Mouse (Mus musculus) Patski (cell line): ENCODE data around the gene Wnt3. TPM values are rescaled to one million over a fixed set of nuclear protein-coding genes. Genes with fewer than 3 reads are reported as not detected.
"Not testable (repeated sequence)": the region's sequence is repeated elsewhere in the genome, so short reads cannot be mapped to it uniquely, and the experiment has no call there.

Experiments
- ATAC-seq: fragments of 100-300 bp; one replicate; pipeline ENCODE4 v1.8.0; 2021
- CTCF ChIA-PET: fragments of 350-600 bp; sonication (Branson Sonifier 250); formaldehyde crosslinking; loops from one replicate; lab custom pipeline; 2022; ENCODE audit warnings: inconsistent platforms; lab: Charles Lee
- POLR2A ChIA-PET: fragments of 350-600 bp; sonication (Branson Sonifier 250); formaldehyde crosslinking; loops from one replicate; lab custom pipeline; 2022; ENCODE audit warnings: antibody characterized with exemption, inconsistent platforms; lab: Charles Lee
- DNase-seq: peaks from one replicate; pipeline ENCODE4 v3.0.0-alpha.2; 2011; ENCODE audit warnings: low read depth, low spot score
- H3K27me3 ChIP-seq: fragments of 371-371 bp; one replicate; pipeline ENCODE4 v1.5.1; 2021
- CTCF ChIP-seq: fragments of 100-300 bp; IDR thresholded peaks from one replicate; pipeline ENCODE4 v1.5.1; 2021
- in situ Hi-C: fragments of 300-500 bp; cut with MboI; formaldehyde crosslinking; loops from 3 replicates; pipeline ENCODE4 v1.11.1; 2018; ENCODE audit warnings: low pct_unique_long_range_greater_than_20kb, mixed read lengths
- polyA plus RNA-seq: library from polyadenylated mRNA; unstranded; gene quantifications from one replicate; pipeline ENCODE4 v1.2.3, GENCODE M21; 2021

Wnt3 gene
- polyA plus RNA-seq, 1 experiment from 2014 or later = not detected

DNA sequence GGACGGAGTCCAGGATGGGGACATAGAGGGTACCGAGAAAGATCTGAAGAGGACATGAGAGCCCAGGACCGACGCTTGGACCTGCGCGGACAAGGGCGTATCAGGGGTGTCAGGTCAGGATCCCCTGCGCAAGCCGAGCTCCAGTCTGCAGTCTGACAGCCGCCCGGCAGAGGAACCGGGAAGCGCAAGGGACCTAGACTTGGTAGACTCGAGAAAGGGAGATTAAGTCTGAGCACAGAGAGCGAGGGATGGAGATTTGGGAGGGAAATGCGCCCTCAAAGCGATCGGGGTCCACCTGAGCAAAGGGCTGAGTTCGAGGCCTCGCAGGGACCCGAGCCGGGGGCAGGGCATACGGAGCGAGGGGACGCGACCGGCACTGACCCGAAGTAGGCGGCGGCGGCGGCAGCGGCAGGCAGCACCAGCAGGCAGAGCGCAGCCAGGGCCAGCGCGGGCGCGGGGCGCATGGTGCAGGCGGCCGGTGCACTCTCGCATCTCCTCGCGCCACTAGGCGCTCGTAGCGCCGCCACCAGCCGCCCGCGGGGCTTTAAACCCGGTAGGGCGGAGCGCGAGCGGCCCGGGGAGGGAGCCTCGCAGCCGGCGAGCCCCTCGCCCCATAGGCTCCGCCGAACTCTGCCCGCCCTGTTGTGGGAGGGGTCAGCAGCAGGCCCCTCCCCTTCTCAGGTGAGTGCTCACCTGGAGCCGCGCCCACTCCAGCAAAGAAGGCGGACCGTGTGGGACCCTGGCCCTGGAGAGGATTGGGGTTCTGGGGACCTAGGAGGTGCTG, 24.5 kb upstream of the Wnt3 start, which contains the start of gene Wnt9b:
TSS of gene Wnt9b (minus strand) at position 516 of the 784 bp plus-strand sequence.
- POLR2A ChIA-PET = no interaction called here
- ATAC-seq (no peak), DNase-seq (no peak)
- TF ChIP-seq CTCF = no peak
- peaks cover 64% of the 10 kb centered on the region for H3K27me3 ChIP-seq
- CTCF ChIA-PET = no interaction called here
- in situ Hi-C loops = loop anchor here (5.0 to 25.0 kb wide), 2 partner anchors 72 to 438 kb away; partner anchors contain the start of gene Sppl2c

DNA sequence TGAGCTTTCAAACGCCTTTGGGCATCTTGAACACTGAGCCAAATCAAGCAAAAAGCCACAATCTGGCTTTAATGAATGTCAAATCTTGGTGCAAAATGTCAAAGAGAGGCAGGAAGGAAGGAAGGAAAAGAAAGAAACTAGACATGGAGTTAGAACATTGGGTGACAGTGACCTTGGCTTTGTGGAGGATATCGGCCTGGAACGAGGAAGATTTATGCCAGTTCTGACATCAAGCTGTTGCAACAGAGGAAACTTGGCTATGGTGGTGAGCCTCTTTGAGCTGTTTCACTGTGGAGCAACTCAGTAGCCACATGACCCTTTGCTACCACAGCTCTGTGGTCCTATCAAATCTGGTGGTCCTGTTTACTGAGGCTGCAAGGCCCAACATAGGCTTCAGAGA, 23.3 kb upstream of the Wnt3 start:
- no peak for TF ChIP-seq CTCF
- CTCF ChIA-PET = interaction anchor here (1.2 to 1.4 kb wide), 2 partner anchors 8 to 52 kb away, joined by 3 to 4 read pairs; partner anchors contain the start of gene Gosr2
- in situ Hi-C loops = loop anchor here (5.0 to 25.0 kb wide), 2 partner anchors 73 to 437 kb away; partner anchors contain the start of gene Sppl2c
- POLR2A ChIA-PET = no interaction called here
- peaks cover 66% of the 10 kb centered on the region for H3K27me3 ChIP-seq
- no peak for ATAC-seq
- DNase-seq = no peak

GRCm38 (mm10) chr11:103758054-103758453, 15.9 kb upstream of the Wnt3 start:
- ATAC-seq (no peak), DNase-seq (no peak)
- peaks cover 14% of the 10 kb centered on the region for H3K27me3 ChIP-seq
- in situ Hi-C loops = loop anchor here (25.0 kb wide), 1 partner anchor 429 kb away; the partner anchor contains the start of gene Sppl2c
- POLR2A ChIA-PET = interaction anchor here (0.9 kb wide), 1 partner anchor 60 kb away, joined by 3 read pairs; the partner anchor contains the start of gene Gosr2
- no peak for TF ChIP-seq CTCF
- CTCF ChIA-PET = interaction anchor here (1.0 to 3.0 kb wide), 8 partner anchors 8 to 168 kb away, joined by 3 to 14 read pairs (median 4); partner anchors contain the start of gene Lyzl6

- peak; percentile 95 for TF ChIP-seq CTCF
- DNase-seq = no peak
- H3K27me3 ChIP-seq = peaks cover 14% of the 10 kb centered on the region
- no peak for ATAC-seq
- POLR2A ChIA-PET = interaction anchor here (0.9 kb wide), 1 partner anchor 61 kb away, joined by 3 read pairs; the partner anchor contains the start of gene Gosr2
- in situ Hi-C loops = loop anchor here (25.0 kb wide), 1 partner anchor 429 kb away; the partner anchor contains the start of gene Sppl2c
- CTCF ChIA-PET = interaction anchor here (1.0 to 3.0 kb wide), 8 partner anchors 8 to 167 kb away, joined by 3 to 14 read pairs (median 4); partner anchors contain the start of gene Lyzl6
Observed at GRCm38 (mm10) chr11:103758706-103759105, 15.2 kb upstream of the Wnt3 start.

DNA sequence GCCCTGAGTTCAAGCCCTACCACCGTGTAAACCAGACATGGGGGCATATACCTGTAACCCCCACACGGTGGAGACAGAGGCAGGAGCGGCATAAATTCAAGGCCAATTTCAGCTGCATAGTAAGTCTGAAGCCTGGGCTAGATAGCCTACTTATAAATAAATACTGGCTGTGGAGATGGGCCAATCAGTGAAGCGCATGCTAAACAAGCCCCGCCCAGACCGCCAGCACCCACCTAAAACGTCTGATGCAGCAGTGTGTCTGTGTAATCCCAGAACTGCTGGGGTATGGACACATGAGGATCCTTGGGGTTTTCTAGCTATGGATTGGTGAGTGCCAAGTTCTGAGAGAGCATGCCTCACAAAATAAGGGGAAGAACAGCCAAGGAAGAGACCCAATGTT, 13.8 kb upstream of the Wnt3 start:
- TF ChIP-seq CTCF = no peak
- in situ Hi-C loops = loop anchor here (5.0 to 25.0 kb wide), 2 partner anchors 152 to 427 kb away; partner anchors contain the start of gene Sppl2c
- DNase-seq (no peak), ATAC-seq (no peak)
- POLR2A ChIA-PET = no interaction called here
- peaks cover 17% of the 10 kb centered on the region for H3K27me3 ChIP-seq
- CTCF ChIA-PET = interaction anchor here (2.0 to 3.0 kb wide), 2 partner anchors 84 to 120 kb away, joined by 9 to 14 read pairs; partner anchors contain the start of gene Lyzl6

- ChIA-PET POLR2A (interaction anchor here (0.6 kb wide), 1 partner anchor 121 kb away, joined by 3 read pairs; no protein-coding TSS in a partner anchor), CTCF (interaction anchor here (3.6 kb wide), 1 partner anchor 151 kb away, joined by 16 read pairs; no protein-coding TSS in a partner anchor)
- H3K27me3 ChIP-seq = peaks cover 11% of the 10 kb centered on the region
- in situ Hi-C loops = loop anchor here (5.0 to 25.0 kb wide), 2 partner anchors 151 to 426 kb away; partner anchors contain the start of gene Sppl2c
- peak; percentile 44 for TF ChIP-seq CTCF
- not testable (repeated sequence) for DNase-seq, ATAC-seq
Observed at GRCm38 (mm10) chr11:103760891-103761290, 13.1 kb upstream of the Wnt3 start.

DNA sequence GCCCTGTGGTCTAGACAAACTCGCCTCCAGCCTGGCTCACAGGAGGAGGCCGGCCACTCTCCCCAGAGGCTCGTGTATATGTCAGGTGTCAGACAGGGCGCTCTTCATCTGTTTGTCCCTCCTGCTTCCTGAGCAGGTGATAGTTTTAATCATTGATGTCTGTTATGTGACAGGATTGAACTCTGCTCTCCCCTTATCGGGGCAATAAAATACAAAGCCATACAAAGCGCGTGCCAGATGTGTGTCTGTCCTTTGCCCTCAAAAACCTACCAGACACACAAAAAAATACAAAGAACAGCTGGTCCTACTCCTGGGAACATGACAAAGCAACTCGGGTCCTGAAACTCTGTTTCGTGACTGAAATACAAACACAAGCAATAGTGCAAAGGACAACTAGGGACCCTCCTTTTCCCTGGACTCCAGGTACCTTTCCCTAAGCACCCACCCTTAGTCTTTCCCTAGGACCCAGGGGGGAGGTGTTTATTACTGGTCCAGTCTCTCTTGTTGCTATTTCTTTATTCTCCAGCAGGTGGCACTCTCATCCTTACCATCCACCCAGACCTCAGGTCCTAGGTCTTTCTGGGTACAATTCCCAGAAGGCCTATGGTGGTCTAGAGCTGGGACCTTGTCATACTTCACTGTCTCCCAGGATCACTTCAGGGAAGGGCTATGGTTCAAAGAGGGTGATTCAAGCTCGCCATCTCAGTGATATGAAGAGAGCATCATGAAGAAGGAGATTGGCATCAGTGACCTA, 10.4 kb upstream of the Wnt3 start:
- in situ Hi-C loops = loop anchor here (5.0 to 25.0 kb wide), 2 partner anchors 149 to 424 kb away; partner anchors contain the start of gene Sppl2c
- ATAC-seq (no peak), DNase-seq (no peak)
- H3K27me3 ChIP-seq = peaks cover 8% of the 10 kb centered on the region
- TF ChIP-seq CTCF = no peak
- ChIA-PET CTCF (interaction anchor here (0.9 to 3.6 kb wide), 6 partner anchors 74 to 148 kb away, joined by 3 to 16 read pairs (median 5); no protein-coding TSS in a partner anchor), POLR2A (interaction anchor here (0.9 to 1.3 kb wide), 2 partner anchors 147 to 148 kb away, joined by 3 read pairs; no protein-coding TSS in a partner anchor)

DNA sequence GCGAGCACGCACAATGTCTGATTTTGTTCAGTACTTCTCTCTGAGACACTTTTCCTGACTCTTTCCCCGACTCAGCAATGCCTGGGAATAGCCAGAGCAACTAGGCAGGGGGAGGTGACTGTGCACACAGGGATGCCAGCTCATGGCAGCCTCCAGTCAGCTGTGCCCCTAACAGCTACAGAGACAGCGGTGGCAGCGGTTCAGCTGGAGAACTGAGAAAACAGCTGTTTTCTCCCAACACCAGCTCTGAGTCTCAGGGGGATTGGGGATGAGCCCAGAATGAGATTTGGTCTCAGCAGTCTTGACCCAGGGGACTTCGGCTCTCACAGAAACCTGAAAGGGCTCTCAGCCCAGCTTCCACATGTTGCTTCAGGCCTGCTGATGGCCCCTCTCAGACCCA, 9.3 kb upstream of the Wnt3 start:
- in situ Hi-C loops = loop anchor here (5.0 to 25.0 kb wide), 2 partner anchors 148 to 423 kb away; partner anchors contain the start of gene Sppl2c
- ChIA-PET CTCF (interaction anchor here (1.2 to 3.6 kb wide), 4 partner anchors 73 to 147 kb away, joined by 3 to 16 read pairs (median 8); no protein-coding TSS in a partner anchor), POLR2A (interaction anchor here (0.9 kb wide), 1 partner anchor 146 kb away, joined by 3 read pairs; no protein-coding TSS in a partner anchor)
- peaks cover 3% of the 10 kb centered on the region for H3K27me3 ChIP-seq
- no peak for DNase-seq
- TF ChIP-seq CTCF = no peak
- ATAC-seq = no peak

- CTCF ChIA-PET = interaction anchor here (1.0 kb wide), 1 partner anchor 130 kb away, joined by 3 read pairs; no protein-coding TSS in a partner anchor
- H3K27me3 ChIP-seq = peaks cover 10% of the 10 kb centered on the region
- TF ChIP-seq CTCF = no peak
- POLR2A ChIA-PET = no interaction called here
- DNase-seq (no peak), ATAC-seq (no peak)
- in situ Hi-C loops = loop anchor here (25.0 kb wide), 1 partner anchor 422 kb away; the partner anchor contains the start of gene Sppl2c
Observed at GRCm38 (mm10) chr11:103765556-103766011, 8.4 kb upstream of the Wnt3 start.
